Mouse (Mus musculus): ENCODE data around the gene Lrg1.
"Not testable (repeated sequence)": the region's sequence is repeated elsewhere in the genome, so short reads cannot be mapped to it uniquely, and the experiment has no call there.

The Lrg1 gene

DNA sequence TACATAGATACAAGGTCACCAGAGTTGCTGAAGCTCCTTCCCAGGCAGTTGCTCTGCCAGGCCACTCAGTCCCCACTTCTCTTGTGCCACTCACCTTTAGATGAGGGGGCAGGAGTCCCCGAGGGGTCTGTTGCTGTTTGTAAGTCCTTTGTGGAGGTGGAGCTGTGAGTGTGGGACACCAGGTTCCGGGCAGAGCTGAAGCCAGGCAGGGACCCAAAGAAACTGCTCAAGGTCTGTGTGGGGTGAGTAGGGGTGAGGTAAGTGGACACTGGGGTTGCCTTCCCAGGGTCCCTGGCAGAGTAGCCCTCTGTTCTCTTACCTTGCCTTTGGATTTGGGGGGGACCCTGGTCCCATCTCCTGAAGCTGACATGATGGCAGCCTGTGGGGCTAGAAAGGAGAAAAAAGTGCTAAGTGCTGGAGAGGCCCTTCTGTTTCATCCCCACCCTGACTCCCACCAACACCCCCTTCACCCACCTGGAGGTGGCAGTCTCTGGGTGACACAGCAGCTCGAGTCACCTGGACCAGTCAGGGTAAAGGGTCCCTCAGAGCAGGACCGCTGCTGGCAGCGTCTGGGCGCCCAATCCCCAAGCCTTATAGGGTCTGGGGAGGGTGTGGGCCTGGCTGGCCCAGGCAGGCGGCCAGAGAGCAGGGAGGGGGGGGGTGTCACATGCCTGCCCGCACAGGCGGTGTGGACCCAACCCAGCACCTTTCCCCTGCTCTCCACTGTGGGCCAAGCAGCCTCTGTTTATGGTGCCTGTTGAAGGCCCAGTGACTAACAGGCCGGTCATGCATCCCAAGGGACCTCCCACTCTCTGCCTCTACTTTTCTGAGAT, 12.4 kb downstream of the Lrg1 start, which contains the start of gene Plin4:
TSS of gene Plin4 (minus strand) at position 585 of the 833 bp plus-strand sequence.
- DNase-seq (ENCODE audit: low spot score in 2 of 2) = no peak

- peak; percentile 65 to 66 for DNase-seq (ENCODE audit: low spot score in 2 of 2)
Observed at GRCm38 (mm10) chr17:56108334-56109044, 13.3 kb downstream of the Lrg1 start.

DNA sequence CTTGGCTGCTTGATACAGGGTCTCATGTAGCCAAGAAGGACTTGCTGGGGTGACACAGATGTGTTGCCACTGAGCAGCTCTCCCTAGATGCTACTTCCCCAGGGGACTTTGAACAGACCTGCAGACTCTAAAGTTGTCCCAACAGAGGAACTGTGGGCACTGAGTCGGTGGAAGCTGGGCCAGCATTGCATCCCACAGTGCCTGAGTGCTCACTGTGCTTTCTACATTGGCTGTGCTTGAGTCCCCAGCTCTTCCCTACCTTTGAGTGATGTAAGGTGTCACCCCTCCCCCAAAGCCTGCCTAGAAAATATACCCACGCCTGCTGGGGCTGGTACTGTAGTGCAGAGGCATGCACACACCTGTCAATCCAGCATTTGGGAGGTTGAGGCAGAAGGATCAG, 14.1 kb downstream of the Lrg1 start:
- DNase-seq (ENCODE audit: low spot score in 2 of 2) = no peak

DNA sequence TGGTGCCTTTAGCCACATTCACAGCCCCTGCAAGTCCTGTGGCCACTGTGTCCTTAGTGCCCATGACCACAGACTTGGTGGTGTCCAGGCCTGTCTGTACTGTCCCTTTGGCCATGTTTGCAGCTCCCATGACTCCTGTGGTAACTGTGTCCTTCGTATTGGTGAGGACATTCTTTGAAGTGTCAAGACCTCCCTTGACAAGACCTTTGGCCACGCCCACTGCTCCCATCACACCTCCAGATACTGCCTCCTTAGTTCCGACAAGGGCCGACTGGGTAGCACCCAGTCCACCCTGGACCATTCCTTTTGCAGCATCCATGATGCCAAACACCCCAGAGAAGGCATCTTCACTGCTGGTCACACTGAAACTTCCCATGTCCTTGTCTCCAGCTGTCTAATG, 14.8 kb downstream of the Lrg1 start:
- no peak for DNase-seq (ENCODE audit: low spot score in 2 of 2)

GRCm38 (mm10) chr17:56106436-56106835, 15.4 kb downstream of the Lrg1 start:
- not testable (repeated sequence) for DNase-seq (ENCODE audit: low spot score in 2 of 2)

DNA sequence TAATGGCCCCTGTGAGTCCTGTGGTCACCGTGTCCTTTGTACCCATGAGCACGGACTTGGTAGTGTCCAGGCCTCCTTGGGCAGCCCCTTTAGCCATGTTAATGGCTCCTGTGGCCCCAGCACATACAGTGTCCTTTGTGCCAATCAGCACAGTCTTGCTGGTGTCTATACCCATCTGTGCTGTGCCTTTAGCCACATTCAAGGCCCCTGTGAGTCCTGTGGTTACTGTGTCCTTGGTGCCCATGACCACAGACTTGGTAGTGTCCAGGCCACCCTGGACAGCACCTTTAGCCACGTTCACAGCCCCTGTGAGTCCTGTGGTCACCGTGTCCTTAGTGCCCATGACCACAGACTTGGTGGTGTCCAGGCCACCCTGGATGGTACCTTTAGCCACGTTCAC, 17.0 kb downstream of the Lrg1 start:
- not testable (repeated sequence) for DNase-seq (ENCODE audit: low spot score in 2 of 2)

- no peak for DNase-seq (ENCODE audit: low spot score in 2 of 2)
Observed at GRCm38 (mm10) chr17:56103465-56104285, 18.1 kb downstream of the Lrg1 start.

- DNase-seq (ENCODE audit: low spot score in 2 of 2) = no peak
Observed at GRCm38 (mm10) chr17:56102927-56103326, 18.9 kb downstream of the Lrg1 start.

GRCm38 (mm10) chr17:56102158-56102557, 19.6 kb downstream of the Lrg1 start:
- DNase-seq (ENCODE audit: low spot score in 2 of 2) = no peak

- DNase-seq (ENCODE audit: low spot score in 2 of 2) = no peak
Observed at GRCm38 (mm10) chr17:56100811-56101210, 21.0 kb downstream of the Lrg1 start.

- no peak for DNase-seq (ENCODE audit: low spot score in 2 of 2)
Observed at GRCm38 (mm10) chr17:56098711-56099572, 22.9 kb downstream of the Lrg1 start.

DNA sequence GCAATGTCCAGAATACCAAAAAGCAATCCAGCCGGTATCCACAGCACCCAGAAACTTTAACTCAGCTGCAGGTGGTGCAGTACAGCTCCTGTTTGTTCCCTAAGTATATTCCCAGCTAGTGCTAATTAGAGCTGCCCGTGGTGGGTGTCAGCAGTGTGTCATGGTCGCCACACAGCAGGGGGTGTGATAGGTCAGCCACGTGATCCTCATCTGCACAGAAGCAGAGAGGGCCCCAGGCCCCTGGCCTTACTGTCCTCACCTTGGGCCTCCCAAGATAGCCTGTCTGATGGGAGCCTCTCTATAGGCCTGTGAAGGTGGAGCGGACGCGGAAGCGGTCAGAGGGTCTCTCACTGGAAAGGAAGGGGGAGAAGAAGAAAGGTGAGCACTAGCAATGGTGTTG, 23.6 kb downstream of the Lrg1 start:
- DNase-seq (ENCODE audit: low spot score in 2 of 2) = no peak

GRCm38 (mm10) chr17:56096883-56097282, 24.9 kb downstream of the Lrg1 start:
- no peak for DNase-seq (ENCODE audit: low spot score in 2 of 2)

DNA sequence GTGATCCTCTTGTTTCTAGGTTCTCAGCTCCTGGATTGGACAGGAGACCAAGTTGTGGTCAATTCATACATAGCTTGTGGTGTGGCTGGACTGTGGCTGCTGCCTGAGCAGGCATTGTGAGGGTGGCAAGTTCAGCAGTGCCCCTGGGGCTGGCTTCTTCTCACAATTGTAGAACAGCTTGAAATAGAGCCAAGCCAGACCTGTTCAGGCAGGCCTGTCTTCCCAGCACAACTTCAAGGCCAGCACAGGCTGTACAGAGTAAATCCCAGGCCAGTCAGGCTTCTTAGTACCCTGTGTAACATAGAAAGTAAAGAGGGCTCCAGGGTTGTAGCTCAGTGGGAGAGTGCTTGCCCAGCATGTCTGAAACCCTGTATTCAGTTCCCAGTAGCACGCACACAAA, 29.0 kb downstream of the Lrg1 start:
- DNase-seq (ENCODE audit: low spot score in 2 of 2) = no peak

GRCm38 (mm10) chr17:56092312-56092711, 29.5 kb downstream of the Lrg1 start:
- no peak for DNase-seq (ENCODE audit: low spot score in 2 of 2)

- peak; percentile 83 to 92 for DNase-seq (ENCODE audit: low spot score in 2 of 2)
Observed at GRCm38 (mm10) chr17:56080781-56081585, 40.8 kb downstream of the Lrg1 start.

DNA sequence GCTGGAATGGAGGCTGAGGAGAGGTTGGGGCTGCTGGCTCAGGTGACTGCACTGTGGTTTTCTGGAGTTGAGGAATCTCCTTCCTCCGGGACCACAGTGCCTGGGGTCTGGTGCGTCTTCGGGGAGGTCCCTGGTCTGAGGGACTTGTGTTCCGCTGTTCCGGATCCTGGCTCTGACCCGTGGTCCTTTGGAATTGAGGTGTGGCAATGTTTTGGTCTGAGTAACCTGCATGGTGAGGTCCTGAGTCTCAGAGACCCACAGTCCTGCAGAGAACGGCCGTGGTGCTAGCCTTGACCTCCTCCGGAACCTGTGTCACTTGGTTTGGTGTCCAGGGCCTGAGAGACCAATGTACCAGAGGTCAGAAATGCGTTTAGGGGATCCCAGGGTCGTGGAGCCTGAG, 41.9 kb downstream of the Lrg1 start:
- peak; percentile 49 to 64 for DNase-seq (ENCODE audit: low spot score in 2 of 2)

- DNase-seq (ENCODE audit: low spot score in 2 of 2) = peak; percentile 100
Observed at GRCm38 (mm10) chr17:56078880-56079795, 42.7 kb downstream of the Lrg1 start, which contains the start of gene Hdgfl2. TSS of gene Hdgfl2 (plus strand) at chr17:56079634.

DNA sequence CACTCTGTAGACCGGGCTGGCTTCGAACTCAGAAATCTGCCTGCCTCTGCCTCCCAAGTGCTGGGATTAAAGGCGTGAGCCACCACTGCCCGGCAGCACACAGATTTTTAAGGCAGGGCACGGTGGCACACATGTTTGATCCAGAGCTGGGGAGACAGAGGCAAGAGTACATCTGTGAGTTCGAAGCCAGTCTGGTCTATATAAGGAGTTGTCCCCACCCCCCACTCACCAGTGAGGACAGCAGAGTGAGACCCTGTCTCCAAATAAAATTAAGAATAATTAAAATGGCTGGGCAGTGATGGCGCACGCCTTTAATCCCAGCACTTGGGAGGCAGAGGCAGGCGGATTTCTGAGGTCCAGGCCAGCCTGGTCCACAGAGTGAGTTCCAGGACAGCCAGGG, 43.4 kb downstream of the Lrg1 start:
- peak in 1 of 2 experiments; percentile 54 for DNase-seq (ENCODE audit: low spot score in 2 of 2)

Measured in right cerebral cortex, postnatal 10 days (tissue).